Mouse (Mus musculus) MEL (cell line): ENCODE measurements around the gene Rbfox3. TPM values are rescaled to one million over a fixed set of nuclear protein-coding genes. Genes with fewer than 3 reads are reported as not detected.

ENCODE experiments used
- DNase-seq: peaks from one replicate; pipeline ENCODE4 v3.0.0; 2011; ENCODE audit warnings: low read depth, low spot score
- H3K27ac ChIP-seq: 2 replicates; pipeline ENCODE4 v1.5.1; 2012; ENCODE audit warnings: low read depth, mild to moderate bottlenecking, control low read depth, low read length, moderate library complexity; ENCODE audit not compliant: control insufficient read depth
- H3K27me3 ChIP-seq, 2 experiments: fragments of 150-350 bp in 1 of 2; sonication (generic) in 1 of 2; 2 replicates each; pipeline ENCODE4 v1.6.1; 2012; ENCODE audit warnings: low read length in 2 of 2, mild to moderate bottlenecking in 2 of 2, improper control_type of control experiment in 1 of 2, moderate library complexity in 1 of 2; ENCODE audit not compliant: insufficient read depth in 2 of 2, control insufficient read depth in 1 of 2
- H3K36me3 ChIP-seq, 2 experiments: 2 replicates each; pipeline ENCODE4 v1.6.1; 2012 to 2014; ENCODE audit warnings: low read length in 2 of 2, improper control_type of control experiment in 1 of 2, inconsistent platforms in 1 of 2, mild to moderate bottlenecking in 1 of 2; ENCODE audit not compliant: insufficient read depth in 2 of 2, control insufficient read depth in 1 of 2
- H3K4me1 ChIP-seq, 2 experiments: fragments of 150-350 bp in 1 of 2; sonication (generic) in 1 of 2; 2 replicates each; pipeline ENCODE4 v1.6.1; 2012; ENCODE audit warnings: low read length in 2 of 2, improper control_type of control experiment in 1 of 2, mild to moderate bottlenecking in 1 of 2; ENCODE audit not compliant: insufficient read depth in 2 of 2, control insufficient read depth in 1 of 2
- H3K4me3 ChIP-seq, 2 experiments: fragments of 150-350 bp in 1 of 2; sonication (generic) in 1 of 2; 2 replicates each; pipeline ENCODE4 v1.5.1; 2012; ENCODE audit warnings: low read depth in 2 of 2, low read length in 2 of 2, mild to moderate bottlenecking in 2 of 2, moderate library complexity in 2 of 2, control low read depth in 1 of 2, improper control_type of control experiment in 1 of 2; ENCODE audit not compliant: control insufficient read depth in 1 of 2, insufficient read depth in 1 of 2
- H3K79me2 ChIP-seq: 2 replicates; pipeline ENCODE4 v1.6.1; 2012; ENCODE audit warnings: mild to moderate bottlenecking, low read length, moderate library complexity; ENCODE audit not compliant: control insufficient read depth, poor library complexity, insufficient read depth
- H3K9ac ChIP-seq: 2 replicates; pipeline ENCODE4 v1.6.1; 2012; ENCODE audit warnings: low read depth, mild to moderate bottlenecking, control low read depth, low read length, moderate library complexity; ENCODE audit not compliant: control insufficient read depth, poor library complexity, severe bottlenecking
- H3K9me3 ChIP-seq: fragments of 150-350 bp; sonication (generic); replicated peaks from 2 replicates; pipeline ENCODE4 v1.6.1; 2012; ENCODE audit warnings: mild to moderate bottlenecking, low read length, improper control_type of control experiment, moderate library complexity; ENCODE audit not compliant: insufficient read depth
- CHD2 ChIP-seq: IDR thresholded peaks from 2 replicates; pipeline ENCODE4 v1.6.1; 2011; ENCODE audit warnings: low read length, improper control_type of control experiment
- CTCF ChIP-seq, 3 experiments: IDR thresholded peaks in 2 of 3; conservative IDR thresholded peaks in 1 of 3; 2 replicates each; pipeline ENCODE4 v1.5.1; 2011 to 2012; ENCODE audit warnings: low read length in 3 of 3, low read depth in 2 of 3, mild to moderate bottlenecking in 2 of 3, improper control_type of control experiment in 1 of 3, inconsistent platforms in 1 of 3, mixed read lengths in 1 of 3, moderate library complexity in 1 of 3; ENCODE audit not compliant: control insufficient read depth in 1 of 3, insufficient read depth in 1 of 3, poor library complexity in 1 of 3, severe bottlenecking in 1 of 3
- E2F4 ChIP-seq: IDR thresholded peaks from 2 replicates; pipeline ENCODE4 v1.6.1; 2011; ENCODE audit warnings: low read depth, low read length, improper control_type of control experiment, borderline replicate concordance
- ELF1 ChIP-seq: IDR thresholded peaks from 2 replicates; pipeline ENCODE4 v1.6.1; 2014; ENCODE audit warnings: low read depth, mild to moderate bottlenecking, inconsistent platforms, low read length, improper control_type of control experiment, moderate library complexity
- EP300 ChIP-seq, 2 experiments: IDR thresholded peaks; 2 replicates each; pipeline ENCODE4 v1.6.1; 2011; ENCODE audit warnings: improper control_type of control experiment in 2 of 2, low read length in 2 of 2, low read depth in 1 of 2, mild to moderate bottlenecking in 1 of 2
- ETS1 ChIP-seq: IDR thresholded peaks from 2 replicates; pipeline ENCODE4 v1.6.1; 2012; ENCODE audit warnings: low read depth, mild to moderate bottlenecking, inconsistent platforms, low read length, improper control_type of control experiment, moderate library complexity
- GABPA ChIP-seq: IDR thresholded peaks from 2 replicates; pipeline ENCODE4 v1.6.1; 2012; ENCODE audit warnings: low read depth, mild to moderate bottlenecking, inconsistent platforms, low read length, improper control_type of control experiment, moderate library complexity
- GATA1 ChIP-seq: IDR thresholded peaks from 2 replicates; pipeline ENCODE4 v1.6.1; 2011; ENCODE audit warnings: low read depth, low read length, improper control_type of control experiment
- HCFC1 ChIP-seq: IDR thresholded peaks from 2 replicates; pipeline ENCODE4 v1.6.1; 2012; ENCODE audit warnings: low read depth, mild to moderate bottlenecking, inconsistent platforms, low read length, improper control_type of control experiment, moderate library complexity
- JUND ChIP-seq: IDR thresholded peaks from 2 replicates; pipeline ENCODE4 v1.6.1; 2011; ENCODE audit warnings: low read depth, mild to moderate bottlenecking, improper control_type of control experiment, low read length
- MAFK ChIP-seq: IDR thresholded peaks from 2 replicates; pipeline ENCODE4 v1.6.1; 2011; ENCODE audit warnings: low read depth, mild to moderate bottlenecking, low read length, improper control_type of control experiment, borderline replicate concordance
- MEF2A ChIP-seq: IDR thresholded peaks from 2 replicates; pipeline ENCODE4 v1.6.1; 2014; ENCODE audit warnings: low read depth, mild to moderate bottlenecking, inconsistent platforms, low read length, improper control_type of control experiment; ENCODE audit not compliant: poor library complexity, insufficient replicate concordance, severe bottlenecking; ENCODE audit errors: extremely low read depth
- NELFE ChIP-seq: IDR thresholded peaks from 2 replicates; pipeline ENCODE4 v1.6.1; 2011; ENCODE audit warnings: low read depth, low read length, improper control_type of control experiment
- POLR2AphosphoS5 ChIP-seq: IDR thresholded peaks from 2 replicates; pipeline ENCODE4 v1.6.1; 2012; ENCODE audit warnings: low read depth, borderline replicate concordance, mild to moderate bottlenecking, inconsistent platforms, low read length, moderate library complexity, mixed read lengths
- RCOR1 ChIP-seq: IDR thresholded peaks from 2 replicates; pipeline ENCODE4 v1.6.1; 2012; ENCODE audit warnings: low read depth, mild to moderate bottlenecking, inconsistent platforms, low read length, improper control_type of control experiment
- SIN3A ChIP-seq: IDR thresholded peaks from 2 replicates; pipeline ENCODE4 v1.6.1; 2012; ENCODE audit warnings: low read length, improper control_type of control experiment, inconsistent platforms
- TAL1 ChIP-seq: IDR thresholded peaks from 2 replicates; pipeline ENCODE4 v1.6.1; 2012; ENCODE audit warnings: mild to moderate bottlenecking, inconsistent platforms, low read length, moderate library complexity, mixed read lengths
- TCF12 ChIP-seq: IDR thresholded peaks from 2 replicates; pipeline ENCODE4 v1.6.1; 2014; ENCODE audit warnings: low read depth, mild to moderate bottlenecking, inconsistent platforms, low read length, improper control_type of control experiment, moderate library complexity
- USF2 ChIP-seq, 2 experiments: IDR thresholded peaks; 2 replicates each; pipeline ENCODE4 v1.6.1; 2011 to 2012; ENCODE audit warnings: improper control_type of control experiment in 2 of 2, low read length in 2 of 2, borderline replicate concordance in 1 of 2, inconsistent platforms in 1 of 2, low read depth in 1 of 2, mild to moderate bottlenecking in 1 of 2; ENCODE audit not compliant: insufficient read depth in 1 of 2
- ZC3H11A ChIP-seq: IDR thresholded peaks from 2 replicates; pipeline ENCODE4 v1.6.1; 2012; ENCODE audit warnings: low read depth, mild to moderate bottlenecking, inconsistent platforms, low read length, improper control_type of control experiment
- polyA plus RNA-seq, 2 experiments: library from polyadenylated mRNA; stranded (reverse) in 1 of 2; unstranded in 1 of 2; fragments of >175 nt in 1 of 2; fragments of >200 nt in 1 of 2; gene quantifications; 2 replicates each; pipeline versions ENCODE4 v1.2.1 to v1.2.4; 2012; ENCODE audit warnings: low replicate concordance in 2 of 2, low read depth in 1 of 2; ENCODE audit not compliant: insufficient read length in 2 of 2, insufficient read depth in 1 of 2, missing spikeins in 1 of 2
- total RNA-seq: library from RNA; depleted of rRNA; stranded (reverse); fragments of 300-350 nt; gene quantifications from 2 replicates; pipeline ENCODE4 v1.2.3, GENCODE M21; 2012

The Rbfox3 gene
- total and polyA plus RNA-seq, 3 experiments = not detected

GRCm38 (mm10) chr11:118891516-118891915 is 19.9 kb downstream of the Rbfox3 start:
- no peaks in the 10 kb centered on the region for H3K4me1 ChIP-seq
- H3K79me2 ChIP-seq = no peaks in the 10 kb centered on the region
- no peak overlapping the region for H3K9ac ChIP-seq
- no peak for TF ChIP-seq MAFK
- H3K4me3 ChIP-seq = no peak overlapping the region
- H3K9me3 ChIP-seq = no peaks in the 10 kb centered on the region
- H3K27ac ChIP-seq = no peak overlapping the region
- DNase-seq = no peak
- no peaks in the 10 kb centered on the region for H3K36me3 ChIP-seq
- H3K27me3 ChIP-seq = no peaks in the 10 kb centered on the region

GRCm38 (mm10) chr11:118890992-118891398 is 20.4 kb downstream of the Rbfox3 start:
- no peak overlapping the region for H3K27ac ChIP-seq
- H3K27me3 ChIP-seq = no peaks in the 10 kb centered on the region
- no peaks in the 10 kb centered on the region for H3K79me2 ChIP-seq
- H3K9ac ChIP-seq = no peak overlapping the region
- TF ChIP-seq NELFE (no peak), GATA1 (no peak), ELF1 (no peak), JUND (no peak), CHD2 (no peak)
- no peaks in the 10 kb centered on the region for H3K9me3 ChIP-seq
- H3K4me3 ChIP-seq = no peak overlapping the region
- no peak for DNase-seq
- no peaks in the 10 kb centered on the region for H3K4me1 ChIP-seq
- no peaks in the 10 kb centered on the region for H3K36me3 ChIP-seq

GRCm38 (mm10) chr11:118890474-118890873 is 20.9 kb downstream of the Rbfox3 start:
- no peak overlapping the region for H3K4me3 ChIP-seq
- no peaks in the 10 kb centered on the region for H3K79me2 ChIP-seq
- no peaks in the 10 kb centered on the region for H3K27me3 ChIP-seq
- H3K9ac ChIP-seq = no peak overlapping the region
- H3K36me3 ChIP-seq = no peaks in the 10 kb centered on the region
- TF ChIP-seq E2F4 = no peak
- no peak for TF ChIP-seq MEF2A
- TF ChIP-seq ETS1 = no peak
- no peak for TF ChIP-seq ZC3H11A
- no peak for TF ChIP-seq TCF12
- TF ChIP-seq RCOR1 = no peak
- TF ChIP-seq HCFC1 = no peak
- TF ChIP-seq EP300 (IDR thresholded peaks at IDR 0.05; ENCODE audit: low read depth in 1 of 2, low read length in 2 of 2) = no peak
- TF ChIP-seq MAFK = no peak
- no peak for TF ChIP-seq GABPA
- TF ChIP-seq CTCF (IDR thresholded peaks at IDR 0.05 in 2 of 3, conservative IDR thresholded peaks at IDR 0.05 in 1 of 3; ENCODE audit: control insufficient read depth in 1 of 3, insufficient read depth in 1 of 3, low read depth in 2 of 3, low read length in 3 of 3, poor library complexity in 1 of 3, severe bottlenecking in 1 of 3) = no peak
- TF ChIP-seq SIN3A = no peak
- no peak for TF ChIP-seq TAL1
- TF ChIP-seq POLR2AphosphoS5 = no peak
- TF ChIP-seq JUND = no peak
- TF ChIP-seq USF2 (IDR thresholded peaks at IDR 0.05; ENCODE audit: borderline replicate concordance in 1 of 2, insufficient read depth in 1 of 2, low read depth in 1 of 2, low read length in 2 of 2) = no peak
- no peak for DNase-seq
- H3K4me1 ChIP-seq = no peaks in the 10 kb centered on the region
- no peaks in the 10 kb centered on the region for H3K9me3 ChIP-seq
- H3K27ac ChIP-seq = no peak overlapping the region
